21 mouse cellular contexts compared by ENCODE assay signal in genomic region chr14:33187201-33187600, GRCm38 (mm10). TPM values are rescaled to one million over a fixed set of nuclear protein-coding genes. Genes with fewer than 3 reads are reported as not detected.
"Had no signal": no experiment of that assay in that cellular context is flagged by ENCODE, and none has a peak within 500 bp of the region (broad histone marks: within the 10 kb centered on the region; RNA-seq: fewer than 3 reads in every experiment).

No protein-coding gene starts in this region.

- H3K4me3 ChIP-seq: limb, embryonic 10.5 days; limb, embryonic 13.5 days; liver, embryonic 13.5 days; midbrain, embryonic 15.5 days; myocyte; neural tube, embryonic 13.5 days; stomach, embryonic 15.5 days had no signal

- H3K9me3 ChIP-seq: limb, embryonic 10.5 days; limb, embryonic 13.5 days; liver, embryonic 13.5 days; midbrain, embryonic 15.5 days; neural tube, embryonic 13.5 days; stomach, embryonic 15.5 days had no signal

- H3K27ac ChIP-seq: limb, embryonic 10.5 days; limb, embryonic 13.5 days; liver, embryonic 13.5 days; midbrain, embryonic 15.5 days; neural tube, embryonic 13.5 days; stomach, embryonic 15.5 days had no signal

- H3K4me1 ChIP-seq: liver, embryonic 13.5 days; midbrain, embryonic 15.5 days; stomach, embryonic 15.5 days had no signal

- H3K9ac ChIP-seq: limb, embryonic 13.5 days; liver, embryonic 13.5 days; midbrain, embryonic 15.5 days; neural tube, embryonic 13.5 days; stomach, embryonic 15.5 days had no signal

- DNase-seq: kidney, adult 18-20 months; kidney, adult 9 months; kidney, postnatal 36 days; liver; liver, embryonic 13.5 days; lung, adult 2 months; lung, postnatal 14 days; lung, postnatal 4 days; right cerebral cortex, adult 18-20 months; right cerebral cortex, postnatal 14 days; right cerebral cortex, postnatal 4 days; thymus, adult 18-20 months; thymus, postnatal 36 days had no signal

- H3K36me3 ChIP-seq: limb, embryonic 10.5 days; limb, embryonic 13.5 days; liver, embryonic 13.5 days; midbrain, embryonic 15.5 days; neural tube, embryonic 13.5 days; stomach, embryonic 15.5 days had no signal

- H3K27me3 ChIP-seq: limb, embryonic 13.5 days; liver, embryonic 13.5 days; midbrain, embryonic 15.5 days; neural tube, embryonic 13.5 days; stomach, embryonic 15.5 days had no signal

- ATAC-seq: midbrain, embryonic 15.5 days had no signal

- H3K4me2 ChIP-seq: limb, embryonic 13.5 days; liver, embryonic 13.5 days; midbrain, embryonic 11.5 days; midbrain, embryonic 15.5 days; neural tube, embryonic 13.5 days; stomach, embryonic 15.5 days had no signal

RNA-seq across cellular contexts. Expression of gene Arhgap22, which starts 26.6 kb away (rescaled TPM):
- total RNA-seq: megakaryocyte-erythroid progenitor cell, adult 5-6 weeks had no signal
